18 mouse cellular contexts compared by ENCODE assay signal in genomic region chr13:110094998-110095397, GRCm38 (mm10).
DNase-seq lines count a peak whose midpoint lies in the region; ATAC-seq and TF ChIP-seq lines count a peak whose summit lies in the region.
"Had no signal": no experiment of that assay in that cellular context is flagged by ENCODE, and none has a peak within 500 bp of the region (broad histone marks: within the 10 kb centered on the region; RNA-seq: fewer than 3 reads in every experiment).

No protein-coding gene starts in this region.

- H3K27me3 ChIP-seq in forebrain, embryonic 12.5 days = no peaks in the 10 kb centered on the region
- no peaks in the 10 kb centered on the region for H3K27me3 ChIP-seq in hindbrain, embryonic 14.5 days (ENCODE audit: control insufficient read depth, insufficient read depth, low read length)
- no peaks in the 10 kb centered on the region for H3K27me3 ChIP-seq in midbrain, embryonic 15.5 days (replicated peaks)
- H3K27me3 ChIP-seq in lung, postnatal 0 days (replicated peaks; ENCODE audit: insufficient read depth, low read length) = no peaks in the 10 kb centered on the region
- H3K27me3 ChIP-seq: embryonic facial prominence, embryonic 13.5 days; liver, embryonic 15.5 days had no signal

- WGBS in forebrain, embryonic 12.5 days = 53% methylated on average over 6 of the region's 6 CpGs
- WGBS in hindbrain, embryonic 14.5 days = 44% methylated on average over 6 of the region's 6 CpGs
- 46% methylated on average over 6 of the region's 6 CpGs for WGBS in midbrain, embryonic 15.5 days
- whole genome bisulfite sequencing in lung, postnatal 0 days = 55% methylated on average over 6 of the region's 6 CpGs

- H3K9ac ChIP-seq in forebrain, embryonic 12.5 days = no peak overlapping the region
- 0 out of 2 replicates have a peak overlapping the region, but pooled peaks have one; percentile 33 for H3K9ac ChIP-seq in hindbrain, embryonic 14.5 days
- H3K9ac ChIP-seq in midbrain, embryonic 15.5 days = no peak overlapping the region
- no peak overlapping the region for H3K9ac ChIP-seq in lung, postnatal 0 days (replicated peaks; ENCODE audit: low read depth)
- H3K9ac ChIP-seq: embryonic facial prominence, embryonic 13.5 days; liver, embryonic 15.5 days had no signal

- peak; percentile 47; the same call in 1 of the 2 replicates for ATAC-seq in forebrain, embryonic 12.5 days (ENCODE audit: low FRiP score)
- 0 out of 2 replicates have a peak, but pooled peaks have one; percentile 19 for ATAC-seq in hindbrain, embryonic 14.5 days (ENCODE audit: low FRiP score)
- ATAC-seq in midbrain, embryonic 15.5 days (replicated peaks) = peak; percentile 64
- ATAC-seq in lung, postnatal 0 days = no peak
- no peak for ATAC-seq in activated CD4-positive, CD25-positive, alpha-beta regulatory T cell, adult 4 months
- ATAC-seq: CD4-positive, CD25-positive, alpha-beta regulatory T cell, adult 4 months; intestine, embryonic 16.5 days had no signal

- H3K4me2 ChIP-seq in forebrain, embryonic 12.5 days = no peak overlapping the region
- peak overlapping the region; percentile 34; the same call in 1 of the 2 replicates for H3K4me2 ChIP-seq in hindbrain, embryonic 14.5 days (replicated peaks)
- 0 out of 2 replicates have a peak overlapping the region, but pooled peaks have one; percentile 12 for H3K4me2 ChIP-seq in midbrain, embryonic 15.5 days
- no peak overlapping the region for H3K4me2 ChIP-seq in lung, postnatal 0 days (replicated peaks; ENCODE audit: low read depth, low read length)
- H3K4me2 ChIP-seq: embryonic facial prominence, embryonic 13.5 days; liver, embryonic 15.5 days had no signal

- TF ChIP-seq CTCF in brain, embryonic 14.5 days (IDR thresholded peaks at IDR 0.05; ENCODE audit: borderline replicate concordance, extremely low read depth, insufficient read depth, insufficient read length) = peak; percentile 27; the same call in 1 of the 2 replicates
- no peak for TF ChIP-seq CTCF in lung, postnatal 0 days (IDR thresholded peaks at IDR 0.05)

- peak; percentile 56 for DNase-seq in brain, embryonic 14.5 days (ENCODE audit: low read depth)
- no peak for DNase-seq in hindbrain, embryonic 14.5 days (ENCODE audit: low spot score)
- DNase-seq in yolk sac, embryonic 10.5 days (ENCODE audit: low spot score) = no peak
- no peak for DNase-seq in lung, postnatal 0 days (ENCODE audit: low spot score)
- no peak for DNase-seq in spleen, adult 18-20 months
- DNase-seq: cerebellum, adult 11-12 months; gastrocnemius, postnatal 25 days; kidney, postnatal 10 days; thymus, postnatal 14 days had no signal

- H3K4me1 ChIP-seq in forebrain, embryonic 12.5 days = peaks cover 15% of the 10 kb centered on the region
- peaks cover 29% of the 10 kb centered on the region for H3K4me1 ChIP-seq in hindbrain, embryonic 14.5 days (replicated peaks; ENCODE audit: control insufficient read depth, insufficient read depth, low read length)
- peaks cover 25% of the 10 kb centered on the region for H3K4me1 ChIP-seq in midbrain, embryonic 15.5 days
- H3K4me1 ChIP-seq in lung, postnatal 0 days (ENCODE audit: insufficient read depth, low read depth, low read length) = no peaks in the 10 kb centered on the region
- H3K4me1 ChIP-seq: heart, embryonic 10.5 days; liver, embryonic 15.5 days had no signal

- no peak overlapping the region for H3K4me3 ChIP-seq in forebrain, embryonic 12.5 days (replicated peaks)
- H3K4me3 ChIP-seq in hindbrain, embryonic 14.5 days (replicated peaks; ENCODE audit: low read length) = no peak overlapping the region
- no peak overlapping the region for H3K4me3 ChIP-seq in midbrain, embryonic 15.5 days
- H3K4me3 ChIP-seq in lung, postnatal 0 days (ENCODE audit: low read depth, low read length) = no peak overlapping the region
- H3K4me3 ChIP-seq: embryonic facial prominence, embryonic 13.5 days; heart, embryonic 10.5 days; liver, embryonic 15.5 days had no signal

- TF ChIP-seq EP300 in lung, postnatal 0 days (IDR thresholded peaks at IDR 0.05) = no peak

- H3K9me3 ChIP-seq in forebrain, embryonic 12.5 days = no peaks in the 10 kb centered on the region
- no peaks in the 10 kb centered on the region for H3K9me3 ChIP-seq in hindbrain, embryonic 14.5 days (ENCODE audit: control insufficient read depth, low read length)
- H3K9me3 ChIP-seq in midbrain, embryonic 15.5 days = no peaks in the 10 kb centered on the region
- H3K9me3 ChIP-seq in lung, postnatal 0 days (ENCODE audit: low read length) = no peaks in the 10 kb centered on the region
- H3K9me3 ChIP-seq: embryonic facial prominence, embryonic 13.5 days; heart, embryonic 10.5 days; liver, embryonic 15.5 days had no signal

- no peak overlapping the region for H3K27ac ChIP-seq in forebrain, embryonic 12.5 days
- peak overlapping the region; percentile 84 for H3K27ac ChIP-seq in hindbrain, embryonic 14.5 days
- peak overlapping the region; percentile 73 for H3K27ac ChIP-seq in midbrain, embryonic 15.5 days
- H3K27ac ChIP-seq in lung, postnatal 0 days (ENCODE audit: low read length) = no peak overlapping the region
- H3K27ac ChIP-seq: embryonic facial prominence, embryonic 13.5 days; heart, embryonic 10.5 days; liver, embryonic 15.5 days; stomach, postnatal 0 days had no signal

- no peaks in the 10 kb centered on the region for H3K36me3 ChIP-seq in forebrain, embryonic 12.5 days (replicated peaks)
- H3K36me3 ChIP-seq in hindbrain, embryonic 14.5 days (replicated peaks; ENCODE audit: control insufficient read depth, insufficient read depth) = no peaks in the 10 kb centered on the region
- no peaks in the 10 kb centered on the region for H3K36me3 ChIP-seq in midbrain, embryonic 15.5 days (replicated peaks)
- no peaks in the 10 kb centered on the region for H3K36me3 ChIP-seq in lung, postnatal 0 days (ENCODE audit: insufficient read depth, low read length)
- H3K36me3 ChIP-seq: embryonic facial prominence, embryonic 13.5 days; heart, embryonic 10.5 days; liver, embryonic 15.5 days had no signal

- no peak for TF ChIP-seq POLR2A in brain, embryonic 14.5 days (IDR thresholded peaks at IDR 0.05; ENCODE audit: borderline replicate concordance, extremely low read depth, insufficient read depth, insufficient read length, poor library complexity, severe bottlenecking)

Comparison
In these comparisons a context has a peak if more than half of its experiments do, and no peak if none do; other contexts are left out.
1. ATAC-seq: peak in forebrain, embryonic 12.5 days (single experiment), hindbrain, embryonic 14.5 days (single experiment) and midbrain, embryonic 15.5 days (single experiment); none in lung, postnatal 0 days (single experiment) and activated CD4-positive, CD25-positive, alpha-beta regulatory T cell, adult 4 months (single experiment).
2. H3K27ac ChIP-seq: peak in hindbrain, embryonic 14.5 days (single experiment) and midbrain, embryonic 15.5 days (single experiment); none in forebrain, embryonic 12.5 days (single experiment) and lung, postnatal 0 days (single experiment).
3. H3K4me2 ChIP-seq: peak in hindbrain, embryonic 14.5 days (single experiment) and midbrain, embryonic 15.5 days (single experiment); none in forebrain, embryonic 12.5 days (single experiment) and lung, postnatal 0 days (single experiment).